Mouse (Mus musculus) left cerebral cortex, postnatal 10 days (tissue): ENCODE data around the gene Rmi2. TPM values are rescaled to one million over a fixed set of nuclear protein-coding genes. Genes with fewer than 3 reads are reported as not detected.

Source experiments
- total RNA-seq, 2 experiments: library from RNA; stranded (reverse); gene quantifications; 2 replicates each; pipeline ENCODE4 v1.2.3; 2021

The Rmi2 gene
- total RNA-seq, 2 experiments from 2014 or later, result 0.19 to 0.51 TPM

Other genes with a start within 250 kb of the Rmi2 start
- gene Socs1, start 49.5 kb upstream of the Rmi2 start, total RNA-seq, result 1 to 10 TPM; 1.3 to 1.5 TPM
- gene Tnp2, start 46.4 kb upstream of the Rmi2 start, total RNA-seq, result not detected
- not detected for gene Prm3, start 44.1 kb upstream of the Rmi2 start, total RNA-seq
- gene Prm2, start 38.9 kb upstream of the Rmi2 start, total RNA-seq, result not detected
- gene Prm1, start 29.2 kb upstream of the Rmi2 start, total RNA-seq, result not detected
- not detected for gene Gm11172, start 22.1 kb upstream of the Rmi2 start, total RNA-seq
- gene Snn, start 225.9 kb downstream of the Rmi2 start, total RNA-seq, result 100 to 1,000 TPM; 217 to 219 TPM
- gene Litaf, start 231.1 kb downstream of the Rmi2 start, total RNA-seq, result 10 to 100 TPM in 1 of 2 experiments, 1 to 10 TPM in 1; 9.6 to 10.9 TPM